Mouse (Mus musculus) CH12.LX (cell line): ENCODE data around the gene Fcna.

Source experiments
- JUN ChIP-seq: IDR thresholded peaks from 2 replicates; pipeline ENCODE4 v1.6.1; 2011; ENCODE audit warnings: low read depth, mild to moderate bottlenecking, low read length, improper control_type of control experiment, moderate library complexity; ENCODE audit not compliant: insufficient read depth
- MAFK ChIP-seq: IDR thresholded peaks from 2 replicates; pipeline ENCODE4 v1.6.1; 2011; ENCODE audit warnings: low read length, improper control_type of control experiment; ENCODE audit not compliant: insufficient replicate concordance
- MAX ChIP-seq: IDR thresholded peaks from 2 replicates; pipeline ENCODE4 v1.6.1; 2011; ENCODE audit warnings: low read length, improper control_type of control experiment
- MAZ ChIP-seq: IDR thresholded peaks from 2 replicates; pipeline ENCODE4 v1.6.1; 2012; ENCODE audit warnings: low read depth, mild to moderate bottlenecking, inconsistent platforms, low read length, improper control_type of control experiment, moderate library complexity
- MYC ChIP-seq: IDR thresholded peaks from 2 replicates; pipeline ENCODE4 v1.6.1; 2011; ENCODE audit warnings: low read depth, mild to moderate bottlenecking, improper control_type of control experiment, low read length

GRCm38 (mm10) chr2:25666516-25666915, 38.7 kb upstream of the Fcna start:
- TF ChIP-seq MAFK, result no peak
- TF ChIP-seq MAZ, result no peak
- TF ChIP-seq MYC, result no peak
- TF ChIP-seq JUN, result no peak
- no peak for TF ChIP-seq MAX
